Mouse (Mus musculus): ENCODE results near the gene Gm16181. TPM values are rescaled to one million over a fixed set of nuclear protein-coding genes. Genes with fewer than 3 reads are reported as not detected.

The Gm16181 gene
- polyA plus RNA-seq (2016; fragmentation: Nextera tagmentation; extraction: Ambion mirVana) = 0.62 TPM in 1 of 2 replicates, not detected in the other

GRCm38 (mm10) chr17:35220156-35220952 is at the start of gene Gm16181:
Gm16181 (plus strand) TSS chr17:35220834.
- Histone ChIP-seq H3K9ac (no peak within 1 kb of the TSS), H3K4me2 (replicated peaks) (no peak within 1 kb of the TSS), H3K4me1 (peaks cover 4% of the 10 kb centered on the region; the same call in 1 of the 2 replicates), H3K9me3 (replicated peaks) (no peaks in the 10 kb centered on the region), H3K36me3 (peaks cover 37% of the 10 kb centered on the region), H3K27ac (peak within 1 kb of the TSS; percentile 13), H3K4me3 (no peak within 1 kb of the TSS), H3K27me3 (no peaks in the 10 kb centered on the region)
- WGBS = 79% methylated on average over 28 of the region's 28 CpGs
- no peak for ATAC-seq (ENCODE audit: low FRiP score)

GRCm38 (mm10) chr17:35172445-35173234 is 48.0 kb upstream of the Gm16181 start:
- H3K4me1 ChIP-seq = no peaks in the 10 kb centered on the region
- H3K4me2 ChIP-seq (replicated peaks) = no peak overlapping the region
- 72% methylated on average over 11 of the region's 11 CpGs for WGBS
- no peak overlapping the region for H3K9ac ChIP-seq
- no peaks in the 10 kb centered on the region for H3K36me3 ChIP-seq
- no peaks in the 10 kb centered on the region for H3K9me3 ChIP-seq (replicated peaks)
- 0 out of 2 replicates have a peak, but pooled peaks cover 6% of the 10 kb centered on the region for H3K27me3 ChIP-seq
- ATAC-seq (ENCODE audit: low FRiP score) = no peak
- no peak overlapping the region for H3K4me3 ChIP-seq
- H3K27ac ChIP-seq = no peak overlapping the region

- no peak overlapping the region for H3K4me3 ChIP-seq
- no peak for ATAC-seq (ENCODE audit: low FRiP score)
- H3K9ac ChIP-seq = no peak overlapping the region
- 0 out of 2 replicates have a peak, but pooled peaks cover 6% of the 10 kb centered on the region for H3K27me3 ChIP-seq
- WGBS = 62% methylated on average over 3 of the region's 3 CpGs
- H3K27ac ChIP-seq = no peak overlapping the region
- no peak overlapping the region for H3K4me2 ChIP-seq (replicated peaks)
- H3K4me1 ChIP-seq = no peaks in the 10 kb centered on the region
- H3K9me3 ChIP-seq (replicated peaks) = no peaks in the 10 kb centered on the region
- H3K36me3 ChIP-seq = no peaks in the 10 kb centered on the region
Measured at GRCm38 (mm10) chr17:35173329-35173728, 47.3 kb upstream of the Gm16181 start.

- no peak for ATAC-seq (ENCODE audit: low FRiP score)
- Histone ChIP-seq H3K9ac (no peak overlapping the region), H3K36me3 (no peaks in the 10 kb centered on the region), H3K9me3 (replicated peaks) (no peaks in the 10 kb centered on the region), H3K27me3 (0 out of 2 replicates have a peak, but pooled peaks cover 6% of the 10 kb centered on the region), H3K4me1 (no peaks in the 10 kb centered on the region), H3K27ac (no peak overlapping the region), H3K4me3 (no peak overlapping the region), H3K4me2 (replicated peaks) (no peak overlapping the region)
- WGBS = 77% methylated on average over 8 of the region's 8 CpGs
Measured at GRCm38 (mm10) chr17:35174201-35174977, 46.2 kb upstream of the Gm16181 start.

- WGBS = 72% methylated on average over 6 of the region's 6 CpGs
Measured at GRCm38 (mm10) chr17:35175382-35175781, 45.3 kb upstream of the Gm16181 start.

GRCm38 (mm10) chr17:35175968-35176367 is 44.7 kb upstream of the Gm16181 start, which contains the start of gene Aif1:
Aif1 (minus strand) TSS chr17:35176068.
- Histone ChIP-seq H3K9ac (no peak within 1 kb of the TSS), H3K36me3 (no peaks in the 10 kb centered on the region), H3K9me3 (replicated peaks) (no peaks in the 10 kb centered on the region), H3K4me2 (replicated peaks) (no peak within 1 kb of the TSS), H3K27ac (no peak within 1 kb of the TSS), H3K4me3 (no peak within 1 kb of the TSS), H3K27me3 (0 out of 2 replicates have a peak, but pooled peaks cover 6% of the 10 kb centered on the region), H3K4me1 (no peaks in the 10 kb centered on the region)
- 40% methylated on average over 2 of the region's 2 CpGs for WGBS
- no peak for ATAC-seq (ENCODE audit: low FRiP score)

More at GRCm38 (mm10) chr17:35175382-35175781, 45.3 kb upstream of the Gm16181 start:
- H3K4me1 ChIP-seq = no peaks in the 10 kb centered on the region
- no peak overlapping the region for H3K9ac ChIP-seq
- H3K4me2 ChIP-seq (replicated peaks) = no peak overlapping the region
- H3K27ac ChIP-seq = no peak overlapping the region
- ATAC-seq (ENCODE audit: low FRiP score) = no peak
- no peaks in the 10 kb centered on the region for H3K36me3 ChIP-seq
- no peaks in the 10 kb centered on the region for H3K9me3 ChIP-seq (replicated peaks)
- H3K27me3 ChIP-seq = 0 out of 2 replicates have a peak, but pooled peaks cover 6% of the 10 kb centered on the region
- no peak overlapping the region for H3K4me3 ChIP-seq

GRCm38 (mm10) chr17:35178528-35178927 is 42.1 kb upstream of the Gm16181 start:
- Histone ChIP-seq H3K36me3 (no peaks in the 10 kb centered on the region), H3K9ac (no peak overlapping the region), H3K4me2 (replicated peaks) (no peak overlapping the region), H3K9me3 (replicated peaks) (no peaks in the 10 kb centered on the region), H3K27me3 (0 out of 2 replicates have a peak, but pooled peaks cover 1% of the 10 kb centered on the region), H3K4me3 (no peak overlapping the region), H3K27ac (no peak overlapping the region), H3K4me1 (no peaks in the 10 kb centered on the region)
- peak; percentile 58 for ATAC-seq (ENCODE audit: low FRiP score)
- WGBS = 18% methylated on average over 5 of the region's 5 CpGs

- H3K9me3 ChIP-seq (replicated peaks) = no peaks in the 10 kb centered on the region
- ATAC-seq (ENCODE audit: low FRiP score) = no peak
- no peak overlapping the region for H3K4me2 ChIP-seq (replicated peaks)
- no peak overlapping the region for H3K27ac ChIP-seq
- no peaks in the 10 kb centered on the region for H3K4me1 ChIP-seq
- WGBS = 91% methylated on average over 5 of the region's 5 CpGs
- H3K36me3 ChIP-seq = no peaks in the 10 kb centered on the region
- no peak overlapping the region for H3K9ac ChIP-seq
- 0 out of 2 replicates have a peak, but pooled peaks cover 2% of the 10 kb centered on the region for H3K27me3 ChIP-seq
- no peak overlapping the region for H3K4me3 ChIP-seq
Measured at GRCm38 (mm10) chr17:35180093-35180492, 40.5 kb upstream of the Gm16181 start.

- Histone ChIP-seq H3K27ac (peak overlapping the region; percentile 57), H3K36me3 (no peaks in the 10 kb centered on the region)
- WGBS = 2% methylated on average over 18 of the region's 18 CpGs
Measured at GRCm38 (mm10) chr17:35185639-35186611, 34.7 kb upstream of the Gm16181 start.

GRCm38 (mm10) chr17:35186681-35187080 is 34.0 kb upstream of the Gm16181 start:
- no peak overlapping the region for H3K9ac ChIP-seq
- H3K27ac ChIP-seq = peak overlapping the region; percentile 57

More at GRCm38 (mm10) chr17:35185639-35186611, 34.7 kb upstream of the Gm16181 start:
- Histone ChIP-seq H3K4me3 (peak overlapping the region; percentile 30), H3K4me1 (peaks cover 4% of the 10 kb centered on the region), H3K27me3 (0 out of 2 replicates have a peak, but pooled peaks cover 6% of the 10 kb centered on the region), H3K9me3 (replicated peaks) (no peaks in the 10 kb centered on the region), H3K9ac (peak overlapping the region; percentile 50; the same call in 1 of the 2 replicates), H3K4me2 (replicated peaks) (peak overlapping the region; percentile 53)
- ATAC-seq (ENCODE audit: low FRiP score) = peak; percentile 11; the same call in 1 of the 2 replicates

More at GRCm38 (mm10) chr17:35186681-35187080, 34.0 kb upstream of the Gm16181 start:
- H3K4me2 ChIP-seq (replicated peaks) = peak overlapping the region; percentile 53
- H3K36me3 ChIP-seq = no peaks in the 10 kb centered on the region
- peak overlapping the region; percentile 30 for H3K4me3 ChIP-seq
- H3K4me1 ChIP-seq = peaks cover 4% of the 10 kb centered on the region
- 0 out of 2 replicates have a peak, but pooled peaks cover 6% of the 10 kb centered on the region for H3K27me3 ChIP-seq
- 1% methylated on average over 4 of the region's 4 CpGs for WGBS
- ATAC-seq (ENCODE audit: low FRiP score) = peak; percentile 43; the same call in 1 of the 2 replicates
- H3K9me3 ChIP-seq (replicated peaks) = no peaks in the 10 kb centered on the region

Data from hindbrain, embryonic 12.5 days (tissue).